In the genomic region with DNA sequence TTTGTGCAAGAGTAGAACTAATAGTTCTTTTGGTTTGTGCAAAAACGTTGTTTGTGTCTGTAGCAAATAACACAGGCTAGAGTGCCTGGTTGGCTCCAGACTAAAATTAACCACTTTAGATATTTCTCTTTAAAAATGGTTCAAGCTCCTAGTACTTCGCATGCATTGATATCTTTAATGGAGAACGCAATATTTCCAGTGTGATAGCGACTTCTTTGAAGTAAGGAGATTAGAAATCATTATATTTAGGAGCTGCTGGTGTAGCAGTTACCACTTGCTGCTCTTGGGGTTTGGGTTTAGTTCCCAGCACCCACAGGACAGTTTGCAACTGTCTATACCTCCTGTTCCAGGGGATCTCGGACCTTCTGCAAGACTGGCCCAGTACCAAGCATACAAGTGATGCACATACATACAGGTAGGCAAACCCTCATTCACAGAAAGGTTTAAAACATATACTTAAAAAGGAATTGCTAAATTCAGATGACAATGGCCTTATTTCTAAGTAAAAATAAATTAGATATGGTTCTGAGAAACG, we compare ENCODE assay signal across 1 mouse cellular context.
TF ChIP-seq lines count a peak whose summit lies in the region.

No protein-coding gene starts in this region.

TF ChIP-seq in MEL, 35 proteins besides CTCF, POLR2A, EP300 and RAD21:
- TF ChIP-seq TCF12 (IDR thresholded peaks at IDR 0.05; ENCODE audit: low read depth, low read length) (no peak), MAFK (IDR thresholded peaks at IDR 0.05; ENCODE audit: borderline replicate concordance, low read depth, low read length) (no peak), CHD1 (IDR thresholded peaks at IDR 0.05; ENCODE audit: low read depth, low read length) (no peak), NELFE (IDR thresholded peaks at IDR 0.05; ENCODE audit: low read depth, low read length) (no peak)
TF ChIP-seq in MEL: peak in this region for 0.
